Mouse (Mus musculus) brain, embryonic 14.5 days (tissue): ENCODE data around the gene Tmem184b.

Experiments used
- CTCF ChIP-seq: fragments of 200-500 bp; IDR thresholded peaks from 2 replicates; pipeline ENCODE4 v1.5.1; 2012; ENCODE audit warnings: inconsistent platforms, mild to moderate bottlenecking, moderate library complexity, borderline replicate concordance; ENCODE audit not compliant: insufficient read depth, insufficient read length; ENCODE audit errors: extremely low read depth
- POLR2A ChIP-seq: fragments of 200-500 bp; IDR thresholded peaks from 2 replicates; pipeline ENCODE4 v1.6.1; 2012; ENCODE audit warnings: mild to moderate bottlenecking, inconsistent platforms, borderline replicate concordance; ENCODE audit not compliant: poor library complexity, insufficient read depth, insufficient read length, severe bottlenecking; ENCODE audit errors: extremely low read depth

- no peak for TF ChIP-seq POLR2A
- no peak for TF ChIP-seq CTCF
These were observed 77.6 kb downstream of the Tmem184b start for GRCm38 (mm10) chr15:79325742-79326141.
